Mouse (Mus musculus) brown adipose tissue, adult 24 weeks (tissue): ENCODE measurements at regions not wholly inside any gene's neighbourhood (a gene's known extent, or its start where the extent isn't known, plus 50 kb on each side); places are given as distances from the start of the nearest gene placed in this dataset.

Experiments
- H3K27ac ChIP-seq: fragments of 200-500 bp; replicated peaks from 2 replicates; pipeline ENCODE4 v1.5.1; 2012; ENCODE audit warnings: low read depth, mild to moderate bottlenecking, low read length
- H3K4me1 ChIP-seq: fragments of 200-500 bp; 2 replicates; pipeline ENCODE4 v1.6.1; 2012; ENCODE audit warnings: low read length, mixed read lengths; ENCODE audit not compliant: control insufficient read depth, insufficient read depth, insufficient read length
- H3K4me3 ChIP-seq: fragments of 200-500 bp; 2 replicates; pipeline ENCODE4 v1.5.1; 2012; ENCODE audit warnings: low read depth, mild to moderate bottlenecking, low read length, moderate library complexity; ENCODE audit not compliant: insufficient read depth

- no peak overlapping the region for H3K27ac ChIP-seq
- no peak overlapping the region for H3K4me3 ChIP-seq
- H3K4me1 ChIP-seq: no peaks in the 10 kb centered on the region
Measured at GRCm38 (mm10) chr7:34587239-34587638, 69.3 kb downstream of the Kctd15 start.

GRCm38 (mm10) chr7:34585312-34585865 lies 71.1 kb downstream of the Kctd15 start:
- H3K4me1 ChIP-seq: no peaks in the 10 kb centered on the region
- H3K4me3 ChIP-seq: no peak overlapping the region
- H3K27ac ChIP-seq: no peak overlapping the region

- H3K27ac ChIP-seq: no peak overlapping the region
- no peak overlapping the region for H3K4me3 ChIP-seq
- H3K4me1 ChIP-seq: no peaks in the 10 kb centered on the region
Measured at GRCm38 (mm10) chr7:34584870-34585269, 71.7 kb downstream of the Kctd15 start.

- Histone ChIP-seq H3K4me1 (no peaks in the 10 kb centered on the region), H3K4me3 (no peak overlapping the region), H3K27ac (no peak overlapping the region)
Measured at GRCm38 (mm10) chr7:34580866-34581265, 75.7 kb downstream of the Kctd15 start.

- Histone ChIP-seq H3K4me3 (no peak overlapping the region), H3K4me1 (peaks cover 2% of the 10 kb centered on the region; the same call in 1 of the 2 replicates), H3K27ac (peak overlapping the region; percentile 65)
Measured at GRCm38 (mm10) chr7:34571295-34571694, 85.2 kb downstream of the Kctd15 start.

GRCm38 (mm10) chr7:34570114-34571065 lies 86.1 kb downstream of the Kctd15 start:
- H3K4me1 ChIP-seq: peaks cover 2% of the 10 kb centered on the region; the same call in 1 of the 2 replicates
- peak overlapping the region; percentile 35 for H3K4me3 ChIP-seq
- peak overlapping the region; percentile 68 for H3K27ac ChIP-seq

- Histone ChIP-seq H3K4me1 (peaks cover 2% of the 10 kb centered on the region; the same call in 1 of the 2 replicates), H3K4me3 (no peak overlapping the region), H3K27ac (no peak overlapping the region; the same call in 1 of the 2 replicates)
Measured at GRCm38 (mm10) chr7:34569747-34570113, 86.8 kb downstream of the Kctd15 start.

GRCm38 (mm10) chr7:34567575-34567974 lies 89.0 kb downstream of the Kctd15 start:
- Histone ChIP-seq H3K27ac (no peak overlapping the region), H3K4me1 (peaks cover 2% of the 10 kb centered on the region; the same call in 1 of the 2 replicates), H3K4me3 (no peak overlapping the region)

- Histone ChIP-seq H3K4me1 (no peaks in the 10 kb centered on the region), H3K4me3 (no peak overlapping the region), H3K27ac (no peak overlapping the region)
Measured at GRCm38 (mm10) chr7:34562160-34562559, 94.4 kb downstream of the Kctd15 start.

GRCm38 (mm10) chr7:34558615-34559343 lies 97.8 kb downstream of the Kctd15 start:
- no peak overlapping the region for H3K27ac ChIP-seq
- H3K4me3 ChIP-seq: no peak overlapping the region
- no peaks in the 10 kb centered on the region for H3K4me1 ChIP-seq

- Histone ChIP-seq H3K4me1 (no peaks in the 10 kb centered on the region), H3K27ac (no peak overlapping the region), H3K4me3 (no peak overlapping the region)
Measured at GRCm38 (mm10) chr7:34555196-34555595, 101.3 kb downstream of the Kctd15 start.

GRCm38 (mm10) chr7:34546609-34547316 lies 109.8 kb downstream of the Kctd15 start:
- no peak overlapping the region for H3K4me3 ChIP-seq
- no peak overlapping the region for H3K27ac ChIP-seq
- H3K4me1 ChIP-seq: no peaks in the 10 kb centered on the region

GRCm38 (mm10) chr7:34545906-34546305 lies 110.6 kb downstream of the Kctd15 start:
- no peak overlapping the region for H3K27ac ChIP-seq
- H3K4me3 ChIP-seq: no peak overlapping the region
- no peaks in the 10 kb centered on the region for H3K4me1 ChIP-seq

- Histone ChIP-seq H3K4me3 (no peak overlapping the region), H3K27ac (no peak overlapping the region), H3K4me1 (no peaks in the 10 kb centered on the region)
Measured at GRCm38 (mm10) chr7:34541906-34542305, 114.6 kb downstream of the Kctd15 start.

GRCm38 (mm10) chr7:34541000-34541399 lies 115.5 kb downstream of the Kctd15 start:
- Histone ChIP-seq H3K4me3 (no peak overlapping the region), H3K27ac (no peak overlapping the region), H3K4me1 (no peaks in the 10 kb centered on the region)
